Mouse (Mus musculus) spleen, adult 2 months (tissue): ENCODE results near the gene Kif2a.

Experiments
- CTCF ChIP-seq: fragments of 200-500 bp; IDR thresholded peaks from 2 replicates; pipeline ENCODE4 v1.5.1; 2011; ENCODE audit warnings: mild to moderate bottlenecking, inconsistent platforms; ENCODE audit not compliant: insufficient read depth, insufficient read length, insufficient replicate concordance; ENCODE audit errors: extremely low read depth
- POLR2A ChIP-seq: fragments of 200-500 bp; IDR thresholded peaks from 2 replicates; pipeline ENCODE4 v1.6.1; 2011; ENCODE audit warnings: low read depth, low read length, inconsistent platforms

- no peak for TF ChIP-seq CTCF
- no peak for TF ChIP-seq POLR2A
Observed at GRCm38 (mm10) chr13:107039493-107039892, 17.6 kb upstream of the Kif2a start.
